Mouse (Mus musculus) fat pad, adult 2 months (tissue): ENCODE data around the gene 9430097D07Rik.
A peak's percentile ranks its signal among the peaks of the same experiment; 100 is the strongest.

Experiments
- DNase-seq: peaks from one replicate; pipeline ENCODE4 v3.0.0-alpha.2; 2011; ENCODE audit warnings: low read depth, low spot score; ENCODE audit errors: extremely low read depth

9430097D07Rik gene

GRCm38 (mm10) chr2:32568149-32568548 lies 7.3 kb downstream of the 9430097D07Rik start:
- no peak for DNase-seq

GRCm38 (mm10) chr2:32566536-32567063 lies 8.9 kb downstream of the 9430097D07Rik start:
- no peak for DNase-seq

DNA sequence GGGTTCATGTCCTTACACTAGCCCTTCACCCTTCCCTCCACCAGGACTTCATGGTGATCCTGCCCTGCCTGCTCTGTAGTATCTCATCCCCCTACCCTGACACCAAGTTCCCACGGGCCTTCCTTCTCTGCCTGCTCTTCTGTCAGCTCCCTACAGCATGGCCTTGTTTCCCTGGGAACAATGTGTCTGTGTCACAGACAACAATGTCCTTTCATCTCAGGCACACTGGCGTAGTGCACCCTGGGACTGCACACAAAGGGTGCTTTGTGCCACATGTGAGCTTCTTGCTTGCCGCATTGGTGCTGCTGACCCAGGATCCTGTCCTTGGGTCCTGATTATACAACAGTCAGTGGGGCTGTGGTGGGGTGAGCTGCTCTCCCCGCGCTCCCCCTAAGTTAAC lies 15.9 kb downstream of the 9430097D07Rik start:
- DNase-seq, result no peak

DNA sequence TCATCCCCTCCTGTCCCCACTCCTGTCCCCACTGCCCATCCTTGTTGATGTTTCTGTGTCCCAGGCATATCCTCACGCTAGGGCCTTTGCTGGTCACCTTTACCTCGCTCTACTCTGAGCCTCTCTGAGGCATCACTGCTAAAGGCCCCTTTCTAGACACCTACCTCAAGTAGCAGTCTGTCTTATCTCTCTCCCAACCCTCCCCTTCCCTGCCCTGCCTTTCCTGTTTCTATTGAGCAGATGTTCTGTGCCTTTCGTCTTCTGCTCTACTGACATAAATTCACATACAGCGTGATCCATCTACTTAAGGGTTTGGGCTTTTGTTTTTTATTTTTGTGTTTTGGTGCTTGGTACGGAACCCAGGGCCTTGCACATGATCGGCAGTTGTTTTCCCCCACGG lies 19.5 kb downstream of the 9430097D07Rik start:
- no peak for DNase-seq

DNA sequence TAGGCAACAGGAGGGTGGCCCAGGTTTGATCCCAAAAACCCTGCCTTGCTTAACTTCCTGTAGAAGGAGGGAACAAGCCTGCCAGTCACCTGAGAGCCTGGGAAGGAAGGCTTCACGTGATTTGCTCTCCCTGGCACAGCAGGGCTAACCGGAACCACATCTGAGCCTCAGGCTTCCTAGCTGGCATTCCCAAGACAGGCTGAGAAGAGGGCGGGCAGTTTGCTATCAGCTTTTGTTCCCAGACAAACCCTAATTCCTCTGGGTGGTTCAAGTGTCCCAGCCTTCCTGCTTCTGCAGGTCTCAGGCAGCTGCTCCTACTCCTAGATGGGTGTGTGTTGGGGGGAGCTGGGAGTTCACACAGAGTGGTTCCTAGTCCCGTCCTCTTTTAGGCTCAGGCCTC lies 20.0 kb downstream of the 9430097D07Rik start:
- DNase-seq, result peak; percentile 86

GRCm38 (mm10) chr2:32553592-32554148 lies 21.8 kb downstream of the 9430097D07Rik start:
- DNase-seq, result no peak

DNA sequence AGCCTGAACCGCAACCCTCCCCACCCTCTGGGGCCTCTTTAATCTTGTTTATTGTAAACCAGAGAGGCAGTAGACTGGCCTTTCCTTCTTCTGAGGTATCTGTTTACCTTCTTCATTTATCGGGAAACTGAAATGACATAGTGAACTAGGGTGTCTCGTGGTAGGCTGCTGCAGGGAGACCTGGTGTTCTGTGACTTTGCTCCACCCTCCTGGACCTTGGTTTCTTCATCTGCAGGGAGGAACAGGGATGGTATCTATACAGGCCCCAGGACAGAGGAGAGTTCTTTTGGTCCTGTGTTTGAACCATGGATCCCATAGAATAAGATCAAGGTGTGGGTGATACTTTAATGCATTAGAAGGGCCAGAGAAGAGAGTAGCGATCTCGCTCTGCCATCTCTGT lies 24.2 kb downstream of the 9430097D07Rik start:
- DNase-seq, result no peak

GRCm38 (mm10) chr2:32549764-32550163 lies 25.7 kb downstream of the 9430097D07Rik start:
- no peak for DNase-seq

- DNase-seq, result no peak
Observed at GRCm38 (mm10) chr2:32549171-32549570, 26.3 kb downstream of the 9430097D07Rik start.

DNA sequence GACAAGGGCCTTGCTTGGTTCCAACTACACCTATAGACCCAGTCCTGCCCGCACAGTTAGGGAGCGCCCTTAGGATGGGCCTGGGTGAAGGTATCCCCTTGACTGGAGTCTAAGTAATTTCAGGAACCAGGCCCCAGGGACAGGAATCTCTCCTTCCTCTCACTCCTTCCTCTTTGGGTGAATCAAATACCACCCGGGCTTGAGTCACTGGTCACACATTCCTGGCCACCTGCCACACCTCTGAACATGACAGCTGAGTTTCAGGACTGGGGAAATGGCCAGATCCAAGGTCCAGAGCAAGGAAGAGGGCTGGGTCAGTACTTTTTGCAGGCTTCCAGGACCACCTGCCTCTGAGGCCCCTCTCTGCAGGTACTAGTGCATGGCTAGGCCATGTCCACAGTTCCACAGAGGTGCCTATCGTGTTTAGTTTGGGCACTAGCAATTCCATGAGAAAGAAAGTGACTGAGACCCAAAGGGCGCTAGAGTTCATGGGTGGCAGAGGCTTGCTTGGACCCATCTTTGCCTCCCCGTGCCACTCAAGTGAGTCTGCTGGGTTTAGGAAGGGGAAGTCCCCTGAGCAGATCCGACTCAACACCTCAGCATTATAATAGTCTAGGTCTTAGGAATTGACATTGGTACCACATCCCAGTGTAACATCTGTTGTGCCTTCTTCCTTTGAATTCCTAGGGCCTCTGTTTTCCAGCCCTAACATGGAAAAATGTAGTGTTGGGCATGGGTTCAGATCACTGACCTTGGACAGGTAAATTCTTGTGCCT lies 27.3 kb downstream of the 9430097D07Rik start:
- DNase-seq, result no peak

DNA sequence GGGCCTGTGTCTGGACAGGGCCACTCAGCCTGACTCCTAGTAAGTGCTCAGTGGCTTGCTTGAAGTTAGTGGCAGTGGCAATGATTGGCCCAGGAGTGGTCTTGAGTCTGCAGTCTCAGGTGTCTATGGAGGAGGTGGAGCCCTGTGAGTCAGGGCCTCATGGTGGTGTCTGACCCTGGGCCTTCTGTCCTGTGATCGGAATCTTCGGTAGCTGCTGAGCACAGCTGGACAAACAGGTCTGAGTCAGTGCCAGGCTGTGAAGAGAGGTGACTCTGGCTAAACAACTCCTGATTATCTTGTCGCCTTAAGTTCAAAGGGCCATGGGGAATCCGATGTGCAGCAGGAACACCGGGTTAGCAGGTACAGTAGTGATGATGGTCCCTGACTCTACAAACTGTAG lies 28.1 kb downstream of the 9430097D07Rik start:
- no peak for DNase-seq

DNA sequence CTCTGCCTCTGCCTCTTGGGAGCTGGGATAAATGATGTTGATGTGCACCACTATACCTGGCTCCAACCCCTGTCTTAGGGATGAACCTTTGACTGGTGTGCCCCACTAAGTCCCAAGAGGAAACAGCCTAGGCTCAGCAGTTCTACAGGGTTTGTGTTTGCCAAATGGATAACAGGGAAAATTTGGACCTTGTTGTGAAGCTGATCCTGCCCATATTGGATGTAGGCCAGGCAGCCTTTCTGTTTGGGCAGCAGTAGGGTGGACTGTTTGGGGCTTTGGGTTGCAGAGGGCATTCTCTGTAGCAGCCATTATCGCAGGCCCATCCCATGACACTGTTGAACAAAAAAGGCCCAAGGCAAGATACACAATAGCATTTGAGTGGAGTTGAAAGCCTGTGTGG lies 28.5 kb downstream of the 9430097D07Rik start:
- no peak for DNase-seq

DNA sequence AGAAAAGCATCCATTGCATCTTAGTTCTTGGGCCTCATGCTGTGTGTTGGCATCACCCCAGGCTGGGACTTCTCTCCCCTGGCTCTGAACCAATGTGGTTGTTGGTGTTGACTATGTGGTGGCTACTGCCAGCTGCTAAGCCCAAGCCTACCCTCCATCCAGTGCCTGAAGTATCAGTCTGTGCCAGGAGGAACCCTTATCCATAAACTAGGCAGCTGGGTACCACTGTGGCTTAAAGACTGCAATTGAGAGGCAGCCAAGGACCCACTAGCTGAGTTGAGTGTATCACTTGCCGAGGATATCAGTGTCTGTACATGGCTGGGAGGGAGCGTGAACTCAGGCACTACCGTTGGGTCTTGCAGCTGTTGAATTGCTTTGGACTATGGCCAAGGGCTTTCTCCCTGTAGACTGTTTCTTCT lies 32.4 kb downstream of the 9430097D07Rik start:
- DNase-seq, result no peak

DNA sequence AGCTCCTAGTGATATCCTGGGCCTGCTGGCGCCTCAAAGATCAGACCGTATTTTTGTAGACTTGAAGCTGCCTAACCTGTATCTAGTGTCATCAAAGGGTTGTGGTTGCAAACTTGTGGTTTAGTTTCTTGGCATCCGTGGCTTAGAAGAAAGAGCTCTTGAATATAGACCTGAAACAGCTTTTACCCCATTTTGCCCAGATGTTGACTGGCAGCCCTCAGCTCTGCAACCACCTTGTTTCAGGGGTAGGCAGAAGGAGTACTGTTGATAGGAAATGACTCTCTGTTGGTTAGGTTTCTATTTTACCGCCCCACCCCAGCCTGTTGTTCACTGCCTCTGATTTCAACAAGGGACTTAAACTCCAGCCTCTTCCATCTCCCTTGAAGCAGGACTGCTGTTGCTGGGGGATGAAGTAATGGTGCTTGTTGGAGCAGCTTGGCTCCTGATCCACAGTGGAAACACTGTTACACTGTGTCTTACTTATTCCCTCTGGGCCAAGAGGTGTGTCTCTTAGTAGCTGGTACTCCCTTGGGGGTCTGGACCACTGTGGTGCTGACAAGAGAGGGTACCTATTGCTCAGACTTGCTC lies 33.4 kb downstream of the 9430097D07Rik start:
- no peak for DNase-seq

DNA sequence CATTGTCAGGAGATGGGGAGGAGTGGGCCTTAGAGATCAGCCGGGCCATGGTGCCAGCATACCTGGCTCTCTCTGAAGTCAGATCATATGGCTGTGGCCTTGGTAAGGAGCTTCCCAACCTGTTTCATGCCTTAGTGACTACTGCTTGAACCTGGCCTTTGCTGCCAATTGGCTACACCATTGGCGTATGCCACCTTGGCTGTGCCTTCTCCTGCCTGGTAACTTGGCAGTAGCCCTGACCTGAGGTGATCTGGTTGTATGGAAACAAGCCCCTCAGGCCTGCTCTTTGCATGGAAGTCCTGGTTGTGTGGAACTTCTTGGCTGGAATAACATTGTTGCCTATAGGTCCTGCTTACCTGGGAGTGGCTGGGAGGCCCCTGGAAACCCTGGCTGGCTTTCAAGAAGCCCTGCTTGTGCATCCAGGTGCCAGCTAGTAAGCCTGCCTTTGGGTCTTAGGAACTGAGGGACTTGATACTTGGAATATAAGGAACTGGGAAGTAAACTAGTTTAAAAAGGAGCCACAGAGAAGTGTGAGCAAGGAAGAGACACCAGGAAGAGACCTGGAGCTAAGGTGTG lies 34.1 kb downstream of the 9430097D07Rik start:
- peak; percentile 86 for DNase-seq

DNA sequence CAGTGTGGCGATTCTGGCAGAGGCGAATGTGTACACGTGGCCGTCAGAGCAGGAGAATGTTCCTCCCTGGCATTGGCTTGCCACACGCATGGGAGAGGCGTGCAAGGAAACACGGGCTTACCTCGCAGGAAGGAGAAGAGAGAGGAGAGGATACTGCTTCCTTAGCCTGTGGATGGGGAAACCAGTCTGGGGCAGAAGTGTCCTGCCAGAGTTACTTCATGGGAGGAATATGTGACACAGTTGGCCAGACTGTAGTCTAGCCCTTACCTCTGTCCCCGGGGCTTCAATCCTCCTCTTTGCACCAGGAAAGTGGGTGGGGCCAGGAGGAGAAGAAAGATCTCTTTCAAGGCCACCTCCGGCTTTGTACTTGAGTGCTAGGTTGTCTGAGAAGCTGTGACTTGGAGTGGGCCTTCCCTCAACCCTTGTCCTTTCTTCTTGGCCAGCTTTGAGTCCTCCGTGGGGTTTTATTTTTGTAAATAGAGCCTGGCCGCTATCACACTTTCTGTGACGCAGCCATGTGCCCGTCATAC lies 36.0 kb downstream of the 9430097D07Rik start:
- peak; percentile 67 for DNase-seq

DNA sequence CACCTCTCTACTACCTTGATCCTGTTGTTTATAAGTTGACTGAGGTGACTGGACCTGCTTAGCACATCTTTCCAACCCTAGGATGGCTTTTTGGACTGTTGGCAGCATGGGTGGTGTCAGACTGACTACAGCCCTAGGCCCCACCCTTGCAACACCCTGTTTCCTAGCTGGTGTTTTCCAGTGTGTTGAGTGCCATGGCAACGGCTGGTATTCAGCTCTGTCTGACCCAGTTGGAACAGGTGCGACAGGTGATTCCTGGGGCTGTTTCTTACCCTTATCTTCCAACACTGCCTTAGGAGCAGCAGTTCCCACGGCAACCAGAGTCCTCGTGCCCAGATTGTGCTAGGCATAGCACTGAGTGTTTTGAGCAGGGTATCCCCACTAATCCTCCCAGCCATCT lies 37.0 kb downstream of the 9430097D07Rik start:
- DNase-seq, result no peak

DNA sequence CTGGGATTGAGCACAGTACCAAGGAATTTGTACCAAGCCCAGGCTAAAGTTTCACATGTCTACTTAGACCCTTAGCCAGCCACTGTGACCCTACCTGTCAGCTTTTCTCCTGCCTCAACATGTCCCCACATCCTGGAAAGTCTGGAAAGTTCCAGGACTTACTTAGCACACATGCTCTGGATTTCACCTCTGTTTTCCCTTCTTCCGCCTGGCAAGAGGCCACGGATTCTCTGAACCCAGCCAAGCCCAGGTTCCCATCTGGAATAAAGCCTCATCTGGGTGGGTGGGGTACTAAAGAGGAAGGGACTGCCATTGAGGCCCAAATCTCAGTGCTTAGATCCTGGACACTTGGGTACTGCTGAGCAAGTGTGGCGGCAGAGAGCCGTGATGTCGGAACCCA lies 37.5 kb downstream of the 9430097D07Rik start:
- DNase-seq, result no peak

DNA sequence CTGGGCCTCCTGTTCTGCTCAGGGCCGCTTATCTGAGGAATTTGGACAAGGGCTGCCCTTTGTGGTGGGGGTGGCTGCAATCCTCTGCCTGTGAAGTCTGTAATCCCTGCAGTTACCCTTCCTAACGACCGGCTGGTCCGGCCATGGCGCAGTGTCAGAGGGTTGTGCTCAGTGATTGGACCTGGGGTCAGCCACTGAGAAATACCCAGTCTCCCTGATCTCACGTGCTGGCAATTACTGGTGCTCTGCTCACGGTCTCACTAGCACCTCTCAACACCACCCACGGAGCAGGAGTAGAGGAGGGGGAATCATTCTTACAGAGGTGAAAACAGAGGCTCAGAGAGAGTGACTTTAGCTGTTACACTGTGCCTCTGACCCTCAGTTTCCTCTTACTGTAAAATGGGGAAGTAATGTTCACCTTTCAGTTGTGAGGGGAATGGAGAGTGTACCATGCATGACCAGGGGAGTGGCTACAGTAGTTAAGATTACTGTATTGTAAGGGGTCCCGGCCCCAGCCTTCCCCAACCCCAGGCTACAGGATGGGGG lies 38.1 kb downstream of the 9430097D07Rik start:
- DNase-seq, result no peak

GRCm38 (mm10) chr2:32536634-32537359 lies 38.7 kb downstream of the 9430097D07Rik start:
- no peak for DNase-seq
